Mouse (Mus musculus) C2C12 (cell line): ENCODE measurements around the gene Psma5. TPM values are rescaled to one million over a fixed set of nuclear protein-coding genes. Genes with fewer than 3 reads are reported as not detected.

Experiments used
- H3K27me3 ChIP-seq: one replicate; pipeline ENCODE4 v1.6.1; 2011; ENCODE audit not compliant: control insufficient read depth, insufficient read depth, insufficient read length
- H3K36me3 ChIP-seq: one replicate; pipeline ENCODE4 v1.6.1; 2011; ENCODE audit not compliant: control insufficient read depth, insufficient read depth
- H3K4me3 ChIP-seq: one replicate; pipeline ENCODE4 v1.5.1; 2011; ENCODE audit warnings: mild to moderate bottlenecking, control low read depth; ENCODE audit not compliant: poor library complexity, insufficient read depth, severe bottlenecking
- H3K79me2 ChIP-seq: one replicate; pipeline ENCODE4 v1.6.1; 2011; ENCODE audit not compliant: control insufficient read depth, insufficient read depth
- H3K79me3 ChIP-seq: one replicate; pipeline ENCODE4 v1.6.1; 2011; ENCODE audit warnings: low read depth, control low read depth
- H3ac ChIP-seq: one replicate; pipeline ENCODE3; 2011; ENCODE audit warnings: low read depth; ENCODE audit not compliant: control insufficient read depth, insufficient read length
- CEBPB ChIP-seq: IDR thresholded peaks from one replicate; pipeline ENCODE4 v1.6.1; 2011; ENCODE audit warnings: low read depth, mild to moderate bottlenecking, control low read depth, moderate library complexity
- CTCF ChIP-seq: IDR thresholded peaks from one replicate; pipeline ENCODE4 v1.5.1; 2011; ENCODE audit not compliant: control insufficient read depth, insufficient read depth, insufficient read length
- FOSL1 ChIP-seq: IDR thresholded peaks from one replicate; pipeline ENCODE4 v1.8.0; 2011; ENCODE audit warnings: mild to moderate bottlenecking, low read length; ENCODE audit not compliant: poor library complexity, insufficient read depth, severe bottlenecking
- MAX ChIP-seq: IDR thresholded peaks from one replicate; pipeline ENCODE4 v1.6.1; 2011; ENCODE audit warnings: mild to moderate bottlenecking, control low read depth
- MYOD1 ChIP-seq: IDR thresholded peaks from one replicate; pipeline ENCODE4 v1.6.1; 2011; ENCODE audit warnings: low read depth; ENCODE audit not compliant: control insufficient read depth, insufficient read length
- MYOG ChIP-seq: IDR thresholded peaks from one replicate; pipeline ENCODE4 v1.6.1; 2011; ENCODE audit not compliant: control insufficient read depth, insufficient read length; ENCODE audit errors: extremely low read depth
- USF1 ChIP-seq: IDR thresholded peaks from one replicate; pipeline ENCODE4 v1.6.1; 2011; ENCODE audit warnings: low read depth, mild to moderate bottlenecking, control low read depth, moderate library complexity
- polyA plus RNA-seq: library from polyadenylated mRNA; unstranded; fragments of >200 nt; fragmentation: generic; extraction: Trizol; gene quantifications from one replicate; pipeline ENCODE4 v1.2.1, GENCODE M21; 2012; ENCODE audit warnings: missing spikeins

Psma5 gene
- polyA plus RNA-seq, 1 experiment = 289 TPM

DNA sequence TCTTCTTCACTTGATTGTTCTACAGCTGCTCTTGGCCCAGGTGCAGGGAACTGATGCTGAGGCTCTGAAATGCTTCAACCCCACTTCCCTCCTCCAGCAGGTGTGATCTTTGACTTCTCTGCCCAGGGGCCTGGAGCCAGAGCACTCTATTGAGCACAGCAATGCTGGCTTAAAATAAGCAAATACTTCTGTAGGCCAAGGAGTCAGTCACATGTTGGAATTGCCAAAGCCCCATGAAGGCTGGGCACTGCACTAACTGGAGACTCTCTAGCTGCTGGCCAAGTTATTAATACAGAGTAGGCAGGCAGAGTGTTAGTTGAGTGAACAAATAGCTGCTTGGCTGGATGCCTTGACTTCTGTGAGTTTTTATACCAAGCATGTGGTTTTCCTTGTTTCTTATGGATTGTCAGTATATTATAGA lies 54.2 kb downstream of the Psma5 start:
- Histone ChIP-seq H3K79me3 (no peaks in the 10 kb centered on the region), H3K4me3 (no peak overlapping the region), H3ac (no peak overlapping the region), H3K27me3 (peaks cover 21% of the 10 kb centered on the region), H3K36me3 (no peaks in the 10 kb centered on the region), H3K79me2 (no peaks in the 10 kb centered on the region)
- no peak for TF ChIP-seq FOSL1
- TF ChIP-seq CTCF = no peak
- TF ChIP-seq MAX = no peak

DNA sequence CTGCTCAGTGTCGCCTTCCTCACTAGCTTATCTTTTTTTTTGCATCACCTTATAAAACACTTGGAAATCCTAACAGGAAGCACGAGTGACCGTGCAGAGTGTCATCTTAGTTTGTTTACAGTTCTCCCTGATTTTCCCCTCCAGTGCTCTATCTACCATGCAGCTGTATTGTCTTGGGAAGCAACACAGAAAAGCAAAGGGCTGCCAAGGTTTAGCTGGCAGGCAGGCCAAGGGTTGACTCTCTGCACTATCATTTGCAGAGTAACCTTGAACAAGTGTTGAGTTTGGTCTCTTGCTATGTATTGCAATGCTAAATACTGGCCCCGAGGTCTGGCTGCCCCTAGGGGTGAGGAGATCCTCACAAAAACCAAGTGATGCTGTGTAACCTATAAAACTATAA lies 55.0 kb downstream of the Psma5 start:
- Histone ChIP-seq H3K27me3 (peaks cover 21% of the 10 kb centered on the region), H3K4me3 (no peak overlapping the region), H3K79me2 (no peaks in the 10 kb centered on the region), H3ac (no peak overlapping the region), H3K36me3 (no peaks in the 10 kb centered on the region), H3K79me3 (no peaks in the 10 kb centered on the region)
- TF ChIP-seq MYOG (no peak), MAX (no peak), CEBPB (no peak), FOSL1 (no peak), MYOD1 (no peak), USF1 (no peak), CTCF (no peak)

DNA sequence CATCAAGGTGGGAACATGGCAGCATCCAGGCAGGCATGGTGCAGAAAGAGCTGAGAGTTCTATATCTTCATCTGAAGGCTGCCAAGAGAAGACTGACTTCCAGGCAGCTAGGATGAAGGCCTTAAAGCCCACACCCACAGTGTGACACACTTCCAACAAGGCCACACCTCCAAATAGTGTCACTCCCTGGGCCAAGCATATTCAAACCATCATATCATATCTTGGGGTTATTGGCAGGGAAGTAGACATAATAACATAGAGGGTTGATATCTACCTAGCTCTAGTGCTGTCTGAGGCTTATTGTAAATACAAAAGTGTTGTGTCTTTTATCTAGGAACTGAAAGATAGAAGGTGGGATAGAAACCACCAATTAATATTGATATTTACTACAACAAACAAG lies 55.7 kb downstream of the Psma5 start:
- TF ChIP-seq FOSL1 (no peak), CEBPB (no peak), MAX (no peak), MYOD1 (no peak), USF1 (no peak), CTCF (no peak), MYOG (no peak)
- H3ac ChIP-seq = no peak overlapping the region
- H3K27me3 ChIP-seq = peaks cover 21% of the 10 kb centered on the region
- no peaks in the 10 kb centered on the region for H3K79me3 ChIP-seq
- no peak overlapping the region for H3K4me3 ChIP-seq
- no peaks in the 10 kb centered on the region for H3K79me2 ChIP-seq
- no peaks in the 10 kb centered on the region for H3K36me3 ChIP-seq

DNA sequence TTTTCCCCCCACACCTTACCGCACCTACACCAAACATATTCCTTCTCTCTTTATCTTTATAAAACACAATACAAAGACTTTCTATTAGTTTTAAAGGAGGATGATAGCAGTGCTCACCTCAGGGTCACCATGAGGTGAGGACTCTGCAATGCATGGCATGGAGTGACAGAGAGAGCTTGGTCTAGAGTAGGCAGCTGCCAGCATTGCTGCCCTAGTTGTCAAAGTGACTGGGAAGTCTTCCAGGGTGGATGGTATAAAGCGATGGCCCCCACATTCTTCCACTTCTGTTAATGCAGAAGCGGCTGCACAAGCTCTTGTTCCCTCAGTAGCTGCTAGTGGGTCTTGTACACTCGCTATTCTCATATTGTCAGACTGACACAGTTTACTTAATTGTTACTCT lies 56.4 kb downstream of the Psma5 start:
- H3K79me2 ChIP-seq = no peaks in the 10 kb centered on the region
- peaks cover 17% of the 10 kb centered on the region for H3K27me3 ChIP-seq
- TF ChIP-seq FOSL1 = no peak
- no peak for TF ChIP-seq CTCF
- no peak overlapping the region for H3ac ChIP-seq
- H3K79me3 ChIP-seq = no peaks in the 10 kb centered on the region
- H3K4me3 ChIP-seq = no peak overlapping the region
- H3K36me3 ChIP-seq = no peaks in the 10 kb centered on the region

DNA sequence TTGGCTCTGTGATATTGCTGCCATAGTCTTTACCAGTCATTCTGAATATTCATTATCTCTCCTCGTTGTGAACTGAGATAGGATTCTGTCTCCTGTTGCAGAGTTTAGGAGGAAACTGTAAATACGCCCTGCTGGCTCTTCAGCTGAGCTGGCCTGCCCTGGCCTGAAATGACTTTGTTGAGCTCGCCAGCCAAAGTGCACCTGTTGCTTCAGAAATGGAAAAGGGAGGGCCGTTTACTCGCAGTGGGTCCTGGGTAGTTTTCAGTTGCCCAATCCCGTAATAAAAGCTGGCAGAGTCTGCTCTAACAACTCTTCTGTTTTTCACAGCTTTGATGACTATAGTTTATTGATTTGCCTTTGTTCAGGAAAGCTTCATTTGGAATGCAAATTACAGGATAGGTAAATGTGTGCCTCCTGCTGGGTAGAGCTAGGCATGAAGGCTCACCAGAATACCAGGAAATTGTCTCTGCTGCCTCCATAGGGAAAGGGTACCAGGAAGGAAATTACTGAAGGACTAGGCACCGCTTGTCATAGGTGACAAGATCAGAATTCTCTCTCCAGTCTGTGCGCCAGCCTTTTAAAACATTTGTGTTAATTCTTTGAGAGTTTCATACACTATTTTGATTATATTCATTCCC lies 57.4 kb downstream of the Psma5 start:
- H3K79me2 ChIP-seq = no peaks in the 10 kb centered on the region
- peaks cover 9% of the 10 kb centered on the region for H3K27me3 ChIP-seq
- no peaks in the 10 kb centered on the region for H3K79me3 ChIP-seq
- H3ac ChIP-seq = no peak overlapping the region
- no peak overlapping the region for H3K4me3 ChIP-seq
- H3K36me3 ChIP-seq = no peaks in the 10 kb centered on the region
- TF ChIP-seq MAX (no peak), CEBPB (no peak), FOSL1 (no peak), MYOG (no peak), MYOD1 (no peak), USF1 (no peak), CTCF (no peak)

DNA sequence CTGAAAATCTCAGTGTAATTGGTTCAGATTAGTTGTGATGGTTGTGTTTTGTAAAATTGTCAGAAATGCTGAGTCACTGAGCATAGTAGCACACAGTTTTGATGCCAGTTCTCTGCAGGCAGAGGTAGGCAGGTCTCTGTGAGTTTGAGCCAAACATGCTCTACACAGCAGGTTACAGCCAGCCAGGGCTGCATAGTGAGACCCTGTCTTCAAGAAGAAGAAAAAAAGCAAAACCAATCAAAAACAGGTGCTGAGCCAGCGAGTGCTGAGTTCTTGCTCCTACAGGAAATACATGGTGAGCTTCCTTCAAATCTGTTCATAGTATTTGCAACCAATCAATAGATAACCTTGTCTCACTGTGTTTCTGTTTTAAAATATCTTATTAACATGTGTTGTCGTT lies 61.8 kb downstream of the Psma5 start:
- H3K27me3 ChIP-seq = no peaks in the 10 kb centered on the region
- H3K4me3 ChIP-seq = no peak overlapping the region
- no peaks in the 10 kb centered on the region for H3K79me2 ChIP-seq
- TF ChIP-seq MYOG (no peak), CTCF (no peak), FOSL1 (no peak), MYOD1 (no peak), MAX (no peak), USF1 (no peak), CEBPB (no peak)
- H3K79me3 ChIP-seq = no peaks in the 10 kb centered on the region
- H3K36me3 ChIP-seq = no peaks in the 10 kb centered on the region
- H3ac ChIP-seq = no peak overlapping the region
